Mouse (Mus musculus): ENCODE results near the gene Trem3. TPM values are rescaled to one million over a fixed set of nuclear protein-coding genes. Genes with fewer than 3 reads are reported as not detected.
A peak's percentile ranks its signal among the peaks of the same experiment; 100 is the strongest.

The Trem3 gene
- total RNA-seq, 1 experiment from 2014 or later, result not detected

GRCm38 (mm10) chr17:48272158-48272557 is 24.6 kb downstream of the Trem3 start:
- DNase-seq, result no peak

- no peak for DNase-seq
Observed at GRCm38 (mm10) chr17:48272598-48272997, 25.0 kb downstream of the Trem3 start.

- DNase-seq, result no peak
Observed at GRCm38 (mm10) chr17:48274098-48274497, 26.5 kb downstream of the Trem3 start.

- peak; percentile 72 for DNase-seq
Observed at GRCm38 (mm10) chr17:48274885-48275284, 27.3 kb downstream of the Trem3 start.

GRCm38 (mm10) chr17:48275736-48276135 is 28.2 kb downstream of the Trem3 start:
- DNase-seq, result no peak

- DNase-seq, result no peak
Observed at GRCm38 (mm10) chr17:48278381-48278780, 30.8 kb downstream of the Trem3 start.

- no peak for DNase-seq
Observed at GRCm38 (mm10) chr17:48279002-48279401, 31.4 kb downstream of the Trem3 start.

- DNase-seq, result no peak
Observed at GRCm38 (mm10) chr17:48280943-48281738, 33.6 kb downstream of the Trem3 start.

GRCm38 (mm10) chr17:48281739-48282085 is 34.1 kb downstream of the Trem3 start:
- DNase-seq, result no peak

GRCm38 (mm10) chr17:48286765-48287164 is 39.2 kb downstream of the Trem3 start:
- DNase-seq, result no peak

GRCm38 (mm10) chr17:48287276-48287675 is 39.7 kb downstream of the Trem3 start:
- no peak for DNase-seq

GRCm38 (mm10) chr17:48293500-48294194 is 46.1 kb downstream of the Trem3 start:
- DNase-seq, result no peak

GRCm38 (mm10) chr17:48299203-48299602 is 51.6 kb downstream of the Trem3 start, which contains the start of gene Treml2:
TSS of gene Treml2 (plus strand) at chr17:48299498.
- no peak for DNase-seq

GRCm38 (mm10) chr17:48299756-48300155 is 52.2 kb downstream of the Trem3 start:
- DNase-seq, result no peak

GRCm38 (mm10) chr17:48300199-48300598 is 52.6 kb downstream of the Trem3 start:
- DNase-seq, result no peak

GRCm38 (mm10) chr17:48300861-48301260 is 53.3 kb downstream of the Trem3 start:
- DNase-seq, result no peak

- no peak for DNase-seq
Observed at GRCm38 (mm10) chr17:48301792-48302191, 54.2 kb downstream of the Trem3 start.

Other genes starting within 250 kb of the Trem3 start
- not detected in 2 replicates for gene 1700122O11Rik, start 209.5 kb upstream of the Trem3 start, total RNA-seq (2021)
- not detected in 2 replicates for gene 1700067P10Rik, start 158.5 kb upstream of the Trem3 start, total RNA-seq (2021)
- gene 9830107B12Rik, start 101.5 kb upstream of the Trem3 start, total RNA-seq (2021), result not detected in 2 replicates
- gene A530064D06Rik, start 80.5 kb upstream of the Trem3 start, total RNA-seq (2021), result not detected in 2 replicates
- not detected in 2 replicates for gene Trem1, start 15.0 kb upstream of the Trem3 start, total RNA-seq (2021)
- 0.52 and 1.00 TPM in 2 replicates for gene Treml4, start 16.5 kb downstream of the Trem3 start, total RNA-seq (2021)
- gene Treml2, start 51.7 kb downstream of the Trem3 start, total RNA-seq (2021), result 0.15 TPM in 1 of 2 replicates, not detected in the other
- 0.12 TPM in 1 of 2 replicates, not detected in the other for gene B430306N03Rik, start 68.4 kb downstream of the Trem3 start, total RNA-seq (2021)
- gene Trem2, start 98.6 kb downstream of the Trem3 start, total RNA-seq (2021), result 1.00 and 1.7 TPM in 2 replicates
- not detected in 2 replicates for gene Treml1, start 112.1 kb downstream of the Trem3 start, total RNA-seq (2021)
- gene Nfya, start 162.1 kb downstream of the Trem3 start, total RNA-seq (2021), result 36.6 and 39.2 TPM in 2 replicates
- 21.5 and 31.2 TPM in 2 replicates for gene Oard1, start 162.2 kb downstream of the Trem3 start, total RNA-seq (2021)
- gene Apobec2, start 185.2 kb downstream of the Trem3 start, total RNA-seq (2021), result 1.3 and 1.5 TPM in 2 replicates
- gene Tspo2, start 203.7 kb downstream of the Trem3 start, total RNA-seq (2021), result not detected in 2 replicates
- gene Unc5cl, start 207.1 kb downstream of the Trem3 start, total RNA-seq (2021), result not detected in 2 replicates